Mouse (Mus musculus) lung, embryonic 16.5 days (tissue): ENCODE results near the gene Ina. TPM values are rescaled to one million over a fixed set of nuclear protein-coding genes. Genes with fewer than 3 reads are reported as not detected.

Experiments
- ATAC-seq: fragments of 200-750 bp; cut with Nextera tagmentation; 2 replicates; pipeline ENCODE4 v1.8.0; 2017; ENCODE audit warnings: low read depth, mild to moderate bottlenecking, moderate library complexity
- H3K27ac ChIP-seq: fragments of 300-500 bp; sonication (generic); 2 replicates; pipeline ENCODE4 v1.5.1; 2014; ENCODE audit warnings: mild to moderate bottlenecking, control low read depth, low read length
- H3K27me3 ChIP-seq: fragments of 300-500 bp; sonication (generic); 2 replicates; pipeline ENCODE4 v1.6.1; 2014; ENCODE audit warnings: low read depth, low read length, mixed read lengths; ENCODE audit not compliant: control insufficient read depth, insufficient read depth
- H3K36me3 ChIP-seq: fragments of 300-500 bp; sonication (generic); 2 replicates; pipeline ENCODE4 v1.6.1; 2014; ENCODE audit warnings: low read length; ENCODE audit not compliant: control insufficient read depth, insufficient read depth
- H3K4me1 ChIP-seq: fragments of 300-500 bp; sonication (generic); replicated peaks from 2 replicates; pipeline ENCODE4 v1.6.1; 2014; ENCODE audit warnings: low read length, mixed read lengths; ENCODE audit not compliant: control insufficient read depth, insufficient read depth
- H3K4me2 ChIP-seq: fragments of 300-500 bp; sonication (generic); 2 replicates; pipeline ENCODE4 v1.6.1; 2014; ENCODE audit warnings: low read depth, low read length, control low read depth
- H3K4me3 ChIP-seq: fragments of 300-500 bp; sonication (generic); 2 replicates; pipeline ENCODE4 v1.5.1; 2014; ENCODE audit warnings: mild to moderate bottlenecking, low read length, control low read depth
- H3K9ac ChIP-seq: fragments of 300-500 bp; sonication (generic); 2 replicates; pipeline ENCODE4 v1.6.1; 2014; ENCODE audit warnings: low read length, control low read depth
- H3K9me3 ChIP-seq: fragments of 300-500 bp; sonication (generic); 2 replicates; pipeline ENCODE4 v1.6.1; 2016; ENCODE audit warnings: low read length; ENCODE audit not compliant: control insufficient read depth
- WGBS: fragments of 180-500 bp; shearing (Covaris S2); extraction: QIAGEN DNeasy Blood & Tissue Kit; methylation state at CpG from one replicate; pipeline ENCODE4 v1.1.7; 2014; 5-methylcytosine and 5-hydroxymethylcytosine counted together
- polyA plus RNA-seq: library from polyadenylated mRNA; unstranded; fragments of >200 nt; fragmentation: Nextera tagmentation; extraction: Ambion mirVana; gene quantifications from 2 replicates; pipeline ENCODE4 v1.2.1, GENCODE M21; 2015

Ina gene
- polyA plus RNA-seq, 1 experiment from 2014 or later: 0.51 TPM

DNA sequence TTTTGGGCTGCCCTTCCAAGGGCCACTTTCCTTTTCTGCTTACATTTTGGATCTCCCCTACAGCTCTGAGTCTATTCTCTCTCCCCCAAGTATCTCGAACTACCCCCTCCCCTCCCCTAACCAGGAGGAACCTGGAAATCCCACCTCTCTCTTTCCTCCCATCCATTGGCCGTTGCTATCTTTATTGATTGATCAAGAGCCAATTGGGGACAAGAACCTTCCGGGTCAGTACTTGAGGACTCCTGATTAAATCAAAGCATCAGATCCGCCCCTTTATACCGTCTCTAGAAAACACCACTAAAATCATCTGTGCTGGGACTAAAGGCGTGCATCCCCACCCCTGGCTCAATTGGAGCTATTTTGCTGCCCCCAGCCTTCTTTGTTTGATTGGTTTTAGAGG is 33.0 kb upstream of the Ina start:
- Histone ChIP-seq H3K4me1 (peaks cover 14% of the 10 kb centered on the region), H3K9me3 (no peaks in the 10 kb centered on the region), H3K27me3 (no peaks in the 10 kb centered on the region), H3K36me3 (no peaks in the 10 kb centered on the region), H3K4me3 (no peak overlapping the region), H3K27ac (no peak overlapping the region), H3K9ac (no peak overlapping the region), H3K4me2 (no peak overlapping the region)
- no peak for ATAC-seq
- WGBS: 40% methylated on average over 6 of the region's 6 CpGs

DNA sequence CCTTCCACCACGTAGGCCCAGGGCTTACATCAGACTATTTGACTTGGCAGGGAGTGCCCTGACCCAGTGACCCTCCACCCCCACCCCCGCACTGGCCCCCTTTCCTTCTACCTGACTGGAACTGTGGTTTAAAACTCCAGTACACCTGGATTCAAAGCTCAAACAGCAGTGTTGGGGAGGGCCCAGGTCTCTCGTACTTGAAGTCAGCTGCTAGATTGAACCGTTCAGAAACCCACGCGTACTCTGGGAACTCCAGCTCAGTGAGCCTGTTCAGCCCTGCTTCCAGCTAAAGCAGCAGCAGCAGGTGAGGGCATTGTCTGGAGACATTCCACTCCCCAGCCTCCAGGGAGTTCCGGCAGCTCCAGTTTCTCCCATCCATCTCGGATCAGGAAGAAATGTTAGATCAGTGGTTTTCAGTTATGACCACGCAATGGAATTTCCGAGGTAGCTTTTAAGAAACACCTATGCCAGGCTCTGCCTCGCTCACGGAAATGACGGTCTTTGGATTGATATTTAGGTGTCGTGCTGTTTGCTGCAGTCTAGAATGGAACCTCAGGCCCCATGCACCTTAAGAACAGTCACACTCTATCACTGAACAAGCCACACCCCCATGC is 31.0 kb upstream of the Ina start:
- 42% methylated on average over 14 of the region's 14 CpGs for WGBS
- H3K9ac ChIP-seq: no peak overlapping the region
- peak overlapping the region; percentile 86 for H3K27ac ChIP-seq
- H3K9me3 ChIP-seq: no peaks in the 10 kb centered on the region
- H3K4me3 ChIP-seq: no peak overlapping the region
- H3K4me2 ChIP-seq: no peak overlapping the region
- H3K27me3 ChIP-seq: no peaks in the 10 kb centered on the region
- H3K4me1 ChIP-seq: peaks cover 20% of the 10 kb centered on the region
- ATAC-seq: peak; percentile 57
- H3K36me3 ChIP-seq: no peaks in the 10 kb centered on the region

DNA sequence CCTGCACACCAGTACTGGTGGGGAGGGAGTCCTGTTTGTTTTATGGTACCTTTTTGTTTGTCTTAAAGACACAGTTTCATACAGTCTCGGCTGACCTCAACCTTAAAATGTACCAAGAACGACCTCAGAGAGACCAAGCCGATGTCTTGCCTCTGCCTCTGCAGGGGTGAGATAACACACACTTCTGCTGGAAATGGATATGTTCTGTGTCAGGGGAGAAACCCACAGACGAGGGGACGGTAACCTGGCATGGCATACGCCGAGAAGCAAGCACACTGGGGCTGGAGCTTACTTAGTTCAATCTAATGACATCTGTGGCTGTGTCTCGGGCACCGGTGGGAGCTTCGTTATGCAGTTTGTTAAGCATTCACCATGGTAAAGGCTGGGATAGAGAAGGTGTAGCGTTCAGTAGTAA is 30.5 kb upstream of the Ina start:
- Histone ChIP-seq H3K27ac (peak overlapping the region; percentile 86), H3K9me3 (no peaks in the 10 kb centered on the region), H3K4me1 (peaks cover 22% of the 10 kb centered on the region), H3K4me3 (no peak overlapping the region), H3K36me3 (no peaks in the 10 kb centered on the region), H3K27me3 (no peaks in the 10 kb centered on the region), H3K4me2 (no peak overlapping the region), H3K9ac (no peak overlapping the region)
- no peak for ATAC-seq
- WGBS: 48% methylated on average over 11 of the region's 11 CpGs

DNA sequence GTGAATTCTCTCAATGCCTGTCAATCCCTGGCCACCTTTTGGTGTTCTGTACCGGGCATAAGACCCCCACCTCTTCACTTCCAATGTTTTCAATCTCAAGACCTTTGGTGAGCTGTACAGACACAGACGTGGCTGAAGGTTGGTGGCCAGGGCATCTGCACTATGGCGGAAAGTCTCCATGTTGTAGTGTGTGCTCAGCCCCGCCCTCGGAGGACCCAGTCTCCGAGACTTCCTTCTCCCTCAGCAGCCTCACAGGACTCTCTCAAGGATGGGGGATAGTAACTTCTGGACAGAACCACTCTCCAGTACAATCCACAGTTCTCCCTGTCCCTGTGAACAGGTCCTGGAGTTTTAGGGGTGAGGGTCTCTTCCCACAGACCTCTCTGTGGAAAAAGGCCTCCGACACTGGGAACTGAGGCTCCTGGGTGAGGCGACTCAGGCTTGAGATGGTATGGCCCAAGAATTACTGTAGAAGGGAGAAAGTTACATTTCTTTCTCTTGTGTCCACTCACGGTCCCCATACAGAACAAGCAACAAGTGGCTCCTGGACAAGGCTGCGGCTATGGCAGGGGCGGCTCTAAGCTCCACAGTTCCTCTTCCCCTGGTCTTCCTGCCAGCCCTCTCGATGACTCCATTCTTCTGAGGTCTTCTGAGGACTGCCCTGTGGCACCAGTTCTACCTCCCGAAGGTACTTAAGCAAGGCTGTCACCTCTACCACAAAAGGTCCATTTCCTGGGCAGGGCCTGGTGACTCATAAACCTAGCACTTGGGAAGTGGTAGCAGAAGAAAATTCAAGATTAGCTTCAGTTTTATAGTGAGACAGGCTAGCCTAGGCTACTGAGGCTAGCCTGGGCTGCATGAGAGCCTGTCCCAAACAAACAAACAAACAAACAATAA is 29.5 kb upstream of the Ina start:
- WGBS: 66% methylated on average over 13 of the region's 13 CpGs
- ATAC-seq: no peak
- H3K4me3 ChIP-seq: no peak overlapping the region

DNA sequence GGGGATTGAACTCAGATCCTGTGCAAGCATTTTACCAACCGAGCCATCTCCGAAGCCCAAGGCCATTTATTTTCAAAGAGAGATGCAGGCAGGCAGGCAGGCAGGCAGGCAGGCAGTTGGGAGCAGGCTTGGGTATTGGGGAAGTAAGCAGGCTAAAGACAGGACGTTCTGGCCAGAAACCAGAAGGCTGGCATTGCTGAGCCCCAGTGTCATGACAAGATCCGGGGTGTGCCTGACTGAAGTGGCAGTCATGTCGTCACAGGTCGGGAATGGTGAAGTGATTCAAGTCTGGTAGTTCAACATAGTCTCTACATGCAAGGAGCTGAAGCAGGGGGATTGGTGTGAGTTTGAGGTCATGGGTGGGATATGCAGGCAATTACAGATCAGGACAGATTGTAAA is 26.9 kb upstream of the Ina start:
- WGBS: 52% methylated on average over 6 of the region's 6 CpGs
- no peaks in the 10 kb centered on the region for H3K36me3 ChIP-seq
- 0 out of 2 replicates have a peak overlapping the region, but pooled peaks have one; percentile 8 for H3K4me2 ChIP-seq
- H3K9me3 ChIP-seq: no peaks in the 10 kb centered on the region
- H3K9ac ChIP-seq: no peak overlapping the region
- H3K27ac ChIP-seq: peak overlapping the region; percentile 93
- no peak overlapping the region for H3K4me3 ChIP-seq
- peaks cover 24% of the 10 kb centered on the region for H3K4me1 ChIP-seq
- no peak for ATAC-seq
- no peaks in the 10 kb centered on the region for H3K27me3 ChIP-seq

More for the DNA sequence above, 29.5 kb upstream of the Ina start:
- H3K9me3 ChIP-seq: no peaks in the 10 kb centered on the region
- H3K9ac ChIP-seq: no peak overlapping the region
- no peak overlapping the region for H3K4me2 ChIP-seq
- H3K27me3 ChIP-seq: no peaks in the 10 kb centered on the region
- H3K4me1 ChIP-seq: peaks cover 27% of the 10 kb centered on the region
- no peak overlapping the region for H3K27ac ChIP-seq
- no peaks in the 10 kb centered on the region for H3K36me3 ChIP-seq

DNA sequence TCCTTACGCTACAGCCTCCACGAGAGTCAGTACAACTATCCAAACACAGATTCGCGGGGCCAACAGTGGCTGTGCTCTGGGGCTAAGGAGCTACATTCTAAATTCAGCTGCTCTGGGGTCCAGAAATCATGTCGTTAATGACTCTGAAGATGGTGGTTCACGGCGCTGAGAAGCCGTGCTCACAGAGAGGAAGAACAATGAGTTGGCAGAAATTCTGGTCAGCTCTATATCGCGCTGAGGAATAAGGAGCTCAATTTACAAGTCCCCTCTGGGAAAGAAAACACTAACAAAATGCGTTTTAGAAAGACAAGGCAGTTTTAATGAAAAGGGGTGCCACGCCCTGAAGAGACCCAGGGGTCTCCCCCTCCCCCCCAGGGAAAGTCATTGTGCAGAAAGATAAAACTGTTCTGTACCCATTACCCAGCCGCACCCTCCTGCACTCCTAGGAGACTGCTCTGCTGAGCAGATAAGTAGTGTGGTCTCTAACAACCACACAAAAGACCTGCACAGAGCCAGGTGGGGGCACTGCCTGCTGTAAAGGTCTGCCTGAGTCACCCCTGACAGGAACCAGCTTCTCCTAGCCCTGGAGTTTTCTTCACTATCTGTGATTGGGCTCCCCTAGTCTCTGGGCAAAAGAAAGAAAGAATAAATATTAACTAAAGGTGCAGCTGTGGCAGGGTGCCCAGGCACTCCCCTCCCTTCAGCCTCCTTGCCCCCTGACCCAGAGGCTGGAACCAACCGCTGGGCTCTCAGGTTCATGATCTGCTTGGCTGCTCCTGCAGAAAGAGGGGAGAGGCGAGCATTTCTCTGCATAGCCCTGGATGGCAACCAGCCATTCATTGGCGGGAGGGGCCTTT is 26.0 kb upstream of the Ina start:
- Histone ChIP-seq H3K4me1 (peaks cover 24% of the 10 kb centered on the region), H3K4me3 (no peak overlapping the region), H3K27me3 (no peaks in the 10 kb centered on the region), H3K9me3 (no peaks in the 10 kb centered on the region), H3K9ac (peak overlapping the region; percentile 21; the same call in 1 of the 2 replicates), H3K36me3 (no peaks in the 10 kb centered on the region), H3K4me2 (peak overlapping the region; percentile 8; the same call in 1 of the 2 replicates), H3K27ac (peak overlapping the region; percentile 93)
- 43% methylated on average over 16 of the region's 16 CpGs for WGBS
- ATAC-seq: peak; percentile 86

DNA sequence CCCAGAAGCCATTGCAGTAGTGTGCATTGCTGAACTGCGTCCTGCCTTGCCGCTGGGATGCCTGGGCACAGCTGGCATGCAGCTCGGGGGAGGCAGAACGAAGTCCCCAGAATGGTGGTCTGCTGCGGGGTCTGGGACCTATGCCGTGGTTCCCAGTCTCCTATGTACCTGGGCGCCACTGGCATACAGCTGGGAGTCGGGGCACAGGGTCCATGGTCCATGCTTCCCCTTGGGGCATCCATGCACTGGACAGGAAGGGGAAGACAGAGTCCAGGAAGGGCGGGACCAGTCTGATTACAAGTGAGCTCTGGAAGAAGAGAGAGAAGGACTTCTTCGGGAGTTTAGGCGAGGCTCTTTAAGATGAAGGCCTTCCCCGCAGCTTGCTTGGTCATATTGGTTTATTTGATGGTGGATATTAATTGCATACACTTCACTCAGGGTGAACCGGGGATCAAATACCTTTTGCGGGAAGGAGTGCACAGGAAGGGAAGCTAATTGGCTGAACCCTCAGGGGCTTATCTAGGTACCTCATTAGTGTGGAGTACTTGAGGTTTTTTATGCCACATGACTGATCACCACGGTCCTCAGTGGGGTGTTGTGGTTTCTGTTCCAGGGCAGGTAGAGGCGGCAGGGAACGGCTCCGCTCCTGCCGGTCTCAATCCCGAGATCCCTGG is 24.9 kb upstream of the Ina start:
- no peak overlapping the region for H3K9ac ChIP-seq
- H3K27me3 ChIP-seq: no peaks in the 10 kb centered on the region
- WGBS: 63% methylated on average over 20 of the region's 20 CpGs
- H3K27ac ChIP-seq: peak overlapping the region; percentile 93
- peaks cover 19% of the 10 kb centered on the region for H3K4me1 ChIP-seq
- no peak overlapping the region for H3K4me2 ChIP-seq
- H3K9me3 ChIP-seq: no peaks in the 10 kb centered on the region
- no peak overlapping the region for H3K4me3 ChIP-seq
- no peaks in the 10 kb centered on the region for H3K36me3 ChIP-seq
- ATAC-seq: no peak

DNA sequence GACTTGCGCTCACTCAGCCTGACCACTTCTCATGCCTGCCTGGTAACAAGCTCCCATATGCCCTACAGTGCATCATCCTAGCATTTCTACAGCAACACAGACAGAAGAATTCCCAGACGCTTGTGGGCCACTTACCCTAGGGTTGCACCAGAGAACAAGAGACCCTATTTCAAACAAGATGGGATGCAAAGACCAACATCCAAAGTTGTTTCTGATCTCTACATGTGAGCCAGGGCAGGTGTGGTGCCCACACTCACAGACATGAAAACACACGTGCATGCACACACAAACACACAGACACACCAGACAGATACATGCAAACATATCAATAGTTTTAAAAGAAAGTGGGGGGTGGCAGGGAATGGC is 24.4 kb upstream of the Ina start:
- Histone ChIP-seq H3K4me2 (no peak overlapping the region), H3K27ac (peak overlapping the region; percentile 93), H3K27me3 (no peaks in the 10 kb centered on the region), H3K9me3 (no peaks in the 10 kb centered on the region), H3K4me3 (no peak overlapping the region), H3K9ac (no peak overlapping the region), H3K4me1 (peaks cover 14% of the 10 kb centered on the region), H3K36me3 (no peaks in the 10 kb centered on the region)
- WGBS: 69% methylated on average over 3 of the region's 3 CpGs
- ATAC-seq: no peak
